Mouse (Mus musculus): ENCODE data around the gene Prdx3. TPM values are rescaled to one million over a fixed set of nuclear protein-coding genes. Genes with fewer than 3 reads are reported as not detected.
A peak's percentile ranks its signal among the peaks of the same experiment; 100 is the strongest.

Prdx3 gene
- total RNA-seq (2021): 100 to 1,000 TPM; 377 to 409 TPM

- peak; percentile 96 to 97 for DNase-seq
- intact Hi-C loops (cut with DNase I): loop anchor here (1.0 kb wide), 1 partner anchor 15 kb away; the partner anchor contains the start of gene Grk5
Measured at GRCm38 (mm10) chr19:60874064-60874694, at the start of gene Prdx3. Gene Prdx3 (minus strand): TSS chr19:60874556.

DNA sequence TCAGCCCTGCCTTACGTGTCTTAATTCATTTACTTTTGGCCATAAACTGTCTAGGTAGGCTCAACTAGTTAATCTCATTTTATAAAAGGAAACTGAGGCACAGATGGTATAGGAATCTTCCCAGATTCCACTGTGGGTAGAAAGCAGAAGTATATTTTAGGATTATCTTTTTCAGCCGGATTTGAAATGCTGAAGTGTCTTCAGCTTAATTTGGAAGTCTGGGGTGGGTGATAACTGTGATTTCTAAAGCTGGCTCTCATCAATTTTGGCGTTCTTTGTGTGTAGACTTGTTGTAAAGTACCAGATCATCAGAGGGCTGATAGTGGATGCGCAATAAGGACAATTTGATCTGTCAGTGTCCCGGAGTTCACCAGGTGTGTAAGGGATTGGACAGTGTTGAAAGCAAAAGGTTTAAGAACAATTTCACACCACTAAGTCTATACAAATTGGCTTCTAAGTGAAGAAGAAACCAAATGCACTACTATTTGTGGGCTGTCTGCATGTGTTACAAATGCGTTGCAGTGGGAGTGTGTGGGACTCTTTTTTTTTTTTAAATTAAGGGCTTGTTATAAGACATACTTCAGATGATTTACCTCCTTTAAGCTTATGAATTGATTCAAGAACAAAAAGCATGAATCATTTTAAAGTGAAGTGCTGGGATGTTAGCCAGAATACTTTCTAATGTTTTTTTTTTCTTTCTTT lies 42.7 kb upstream of the Prdx3 start:
- intact Hi-C loops (cut with DNase I): no loop called here
- no peak for DNase-seq

GRCm38 (mm10) chr19:60915862-60916261 lies 41.5 kb upstream of the Prdx3 start:
- DNase-seq: no peak
- intact Hi-C loops (cut with DNase I): loop anchor here (2.0 kb wide), 1 partner anchor 23 kb away; no protein-coding TSS in a partner anchor

DNA sequence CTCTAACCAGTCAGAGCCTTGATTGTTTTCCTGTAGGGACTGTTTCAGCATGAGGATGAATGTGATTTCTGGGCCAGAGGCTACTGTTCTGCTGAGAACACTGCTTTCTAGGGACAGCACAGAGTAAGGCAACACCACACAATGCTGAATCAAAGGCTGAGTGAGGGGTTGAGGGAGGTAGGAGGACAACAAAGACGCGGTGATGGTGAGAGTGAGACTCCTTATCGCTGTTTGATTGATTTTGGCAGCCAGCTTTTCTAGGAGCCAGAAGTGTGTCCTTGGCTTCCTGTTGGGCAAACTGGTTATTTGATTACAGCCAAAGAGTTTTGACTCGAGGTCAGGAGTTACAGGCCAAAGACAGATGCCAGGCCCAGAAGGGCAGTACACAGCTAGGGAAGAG lies 40.9 kb upstream of the Prdx3 start:
- intact Hi-C loops (cut with DNase I): loop anchor here (2.0 kb wide), 1 partner anchor 22 kb away; no protein-coding TSS in a partner anchor
- peak; percentile 11 to 40 for DNase-seq

- intact Hi-C loops (cut with DNase I): no loop called here
- DNase-seq: no peak
Measured at GRCm38 (mm10) chr19:60911653-60912052, 37.3 kb upstream of the Prdx3 start.

GRCm38 (mm10) chr19:60910304-60910703 lies 35.9 kb upstream of the Prdx3 start:
- intact Hi-C loops (cut with DNase I): no loop called here
- no peak for DNase-seq

DNA sequence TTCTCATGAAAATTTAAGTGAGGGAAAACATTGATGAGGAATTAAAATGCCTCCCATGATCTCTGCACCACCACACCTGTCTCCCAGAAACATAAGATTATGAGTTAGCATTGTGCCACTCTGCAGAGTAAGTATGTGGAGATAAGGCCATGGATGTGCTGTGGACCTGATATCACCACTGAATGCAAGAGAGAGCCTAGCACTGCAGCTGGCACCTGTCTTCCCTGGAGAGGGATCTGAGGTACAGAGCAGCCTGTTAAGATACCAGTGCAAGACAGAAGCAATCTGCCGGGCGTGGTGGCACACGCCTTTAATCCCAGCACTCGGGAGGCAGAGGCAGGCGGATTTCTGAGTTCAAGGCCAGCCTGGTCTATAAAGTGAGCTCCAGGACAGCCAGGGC lies 31.1 kb upstream of the Prdx3 start:
- intact Hi-C loops (cut with DNase I): no loop called here
- no peak for DNase-seq

- intact Hi-C loops (cut with DNase I): no loop called here
- DNase-seq: no peak
Measured at GRCm38 (mm10) chr19:60903971-60904370, 29.6 kb upstream of the Prdx3 start.

GRCm38 (mm10) chr19:60903139-60903538 lies 28.8 kb upstream of the Prdx3 start:
- intact Hi-C loops (cut with DNase I): no loop called here
- no peak for DNase-seq

DNA sequence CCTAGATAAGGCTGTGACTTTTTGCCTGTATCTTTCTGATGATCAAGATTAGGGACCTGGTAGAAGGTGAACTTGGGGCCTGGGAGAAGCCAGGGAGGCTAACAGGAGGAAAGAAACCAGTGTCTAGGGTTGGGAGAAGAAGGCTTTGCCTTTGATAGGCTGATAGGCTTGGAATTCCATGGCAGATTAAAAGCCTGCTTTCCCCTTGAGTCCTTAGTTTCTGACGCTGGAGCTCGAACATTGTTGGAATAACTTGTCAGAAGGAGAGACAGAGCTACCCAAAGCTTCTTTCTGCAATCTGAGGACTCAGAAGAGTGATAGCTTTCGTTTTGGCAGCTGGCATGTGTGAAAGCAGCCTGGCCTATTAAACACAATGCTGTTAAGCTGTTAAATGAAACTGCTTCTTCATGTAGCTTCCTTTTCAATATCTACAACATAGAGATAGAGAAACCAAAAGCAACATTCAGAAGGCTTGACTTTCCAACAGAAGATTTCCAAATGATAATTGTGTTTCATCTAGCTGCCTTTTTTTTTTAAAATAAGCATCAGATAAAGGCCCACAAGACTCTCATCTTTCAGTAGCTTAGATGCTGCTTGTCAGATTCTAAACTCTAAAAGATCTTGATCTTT lies 21.0 kb upstream of the Prdx3 start:
- no peak for DNase-seq
- intact Hi-C loops (cut with DNase I): no loop called here

GRCm38 (mm10) chr19:60891934-60892547 lies 17.7 kb upstream of the Prdx3 start:
- DNase-seq: peak; percentile 70 to 77
- intact Hi-C loops (cut with DNase I): loop anchor here (2.0 to 5.0 kb wide), 2 partner anchors 23 to 105 kb away; no protein-coding TSS in a partner anchor

GRCm38 (mm10) chr19:60891123-60891470 lies 16.7 kb upstream of the Prdx3 start:
- intact Hi-C loops (cut with DNase I): loop anchor here (5.0 kb wide), 1 partner anchor 106 kb away; no protein-coding TSS in a partner anchor
- DNase-seq: no peak

- intact Hi-C loops (cut with DNase I): loop anchor here (1.0 to 5.0 kb wide), 2 partner anchors 56 to 107 kb away; no protein-coding TSS in a partner anchor
- peak; percentile 58 to 77 for DNase-seq
Measured at GRCm38 (mm10) chr19:60890391-60891122, 16.2 kb upstream of the Prdx3 start.

DNA sequence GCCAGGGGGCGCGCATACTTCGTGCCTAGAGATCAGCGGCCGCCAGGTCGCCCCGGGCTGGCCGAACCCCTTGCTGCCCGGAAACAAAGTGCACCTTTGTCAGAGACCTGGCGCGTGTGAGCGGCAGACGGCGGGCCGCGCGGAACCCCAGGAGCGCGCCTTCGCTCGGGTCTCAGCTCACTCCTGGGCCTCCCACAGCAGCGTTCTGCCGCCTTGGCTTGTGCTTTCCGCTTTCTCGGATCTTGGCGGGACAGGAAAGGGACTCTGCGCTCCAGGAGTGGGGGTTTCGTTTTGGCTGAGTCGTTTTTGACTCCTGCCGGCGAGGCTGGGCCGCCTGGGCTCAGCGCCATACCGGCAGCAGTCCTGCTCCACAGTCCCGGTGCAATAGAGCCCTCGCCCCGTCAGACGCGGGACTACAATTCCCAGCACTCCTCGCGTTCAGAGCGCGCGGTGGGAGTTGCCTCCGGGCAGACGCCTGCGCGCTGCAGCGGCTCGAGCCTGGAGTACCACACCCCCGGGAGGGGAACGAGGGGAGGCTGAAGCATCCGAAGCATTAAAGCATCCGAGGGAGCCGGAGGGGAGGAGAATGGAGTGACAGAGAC lies 15.5 kb upstream of the Prdx3 start, which contains the start of gene Grk5:
TSS of gene Grk5 (plus strand) at position 36 of the 602 bp plus-strand sequence.
- intact Hi-C loops (cut with DNase I): loop anchor here (1.0 to 5.0 kb wide), 7 partner anchors 16 to 252 kb away; partner anchors contain the start of genes Prdx3 and Zfp950
- peak; percentile 95 to 97 for DNase-seq

DNA sequence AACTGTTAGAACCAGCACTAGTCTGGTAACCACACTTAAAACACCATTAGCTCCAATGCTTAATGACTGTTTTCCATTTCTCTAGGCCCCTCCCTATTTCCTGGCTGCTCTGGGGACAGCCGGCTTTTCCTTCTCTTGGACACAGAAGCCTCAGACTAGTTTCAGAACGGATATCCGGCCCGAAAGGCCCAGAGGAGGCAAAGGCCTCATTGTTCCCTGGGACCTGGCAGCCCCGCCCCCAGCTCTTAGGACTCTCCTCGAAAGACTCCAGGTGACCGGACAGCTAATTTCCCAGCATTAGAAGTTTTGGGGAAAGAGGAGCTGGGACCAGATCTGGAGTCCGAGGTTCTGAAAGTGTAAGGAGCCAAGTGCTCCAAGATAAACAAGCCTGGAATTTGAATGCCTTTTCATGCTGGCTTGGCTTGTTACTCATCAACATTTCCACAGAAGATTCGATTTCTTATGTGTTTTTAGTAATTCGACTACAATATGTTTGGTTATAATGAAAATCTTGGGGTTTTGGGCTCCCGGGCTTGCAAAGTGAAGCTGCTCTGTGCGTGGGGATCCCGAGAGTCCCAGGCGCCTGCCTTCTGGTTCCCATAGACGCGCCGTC lies 14.9 kb upstream of the Prdx3 start:
- peak; percentile 71 to 73 for DNase-seq
- intact Hi-C loops (cut with DNase I): loop anchor here (1.0 to 5.0 kb wide), 5 partner anchors 15 to 253 kb away; partner anchors contain the start of genes Prdx3 and Zfp950

DNA sequence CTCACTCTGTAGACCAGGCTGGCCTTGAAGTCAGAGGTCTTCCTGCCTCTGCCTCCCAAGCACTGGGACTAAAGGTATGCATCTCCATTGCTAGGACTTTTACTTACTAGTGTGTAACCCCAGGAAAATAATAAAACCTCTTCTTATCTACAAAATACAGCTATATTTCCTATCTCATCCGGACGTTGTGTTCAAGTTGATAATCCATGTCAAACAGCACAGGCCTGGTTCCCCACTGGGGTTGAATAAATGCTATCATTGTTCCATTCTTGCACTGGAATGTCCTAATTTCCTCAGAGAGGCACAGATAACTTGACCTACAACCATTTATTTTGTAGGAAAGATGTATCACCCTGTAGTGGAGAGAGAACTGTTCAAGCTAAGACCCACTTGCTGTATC lies 13.3 kb upstream of the Prdx3 start:
- intact Hi-C loops (cut with DNase I): loop anchor here (5.0 kb wide), 1 partner anchor 255 kb away; the partner anchor contains the start of gene Zfp950
- DNase-seq: no peak

DNA sequence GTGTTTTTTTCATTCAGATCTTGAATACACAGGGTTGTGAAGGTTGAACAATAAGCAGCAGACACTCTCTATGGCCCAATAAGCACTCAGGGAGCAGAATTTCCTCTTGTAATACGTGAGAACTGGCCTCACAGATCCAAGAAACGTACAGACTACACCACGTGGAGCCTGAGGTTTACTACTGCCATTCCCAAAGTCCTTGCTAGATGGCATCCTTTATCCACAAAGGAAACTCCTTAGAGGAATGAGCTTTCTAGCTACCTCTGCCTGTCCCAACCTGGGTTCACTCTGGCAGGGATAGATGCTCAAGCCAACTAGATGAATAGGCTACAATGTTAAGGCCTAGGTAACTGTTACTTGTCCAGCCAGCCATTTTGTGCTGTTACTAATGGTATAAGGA lies 8.8 kb upstream of the Prdx3 start:
- intact Hi-C loops (cut with DNase I): loop anchor here (1.0 to 5.0 kb wide), 2 partner anchors 201 to 314 kb away; no protein-coding TSS in a partner anchor
- DNase-seq: peak; percentile 15 to 27

DNA sequence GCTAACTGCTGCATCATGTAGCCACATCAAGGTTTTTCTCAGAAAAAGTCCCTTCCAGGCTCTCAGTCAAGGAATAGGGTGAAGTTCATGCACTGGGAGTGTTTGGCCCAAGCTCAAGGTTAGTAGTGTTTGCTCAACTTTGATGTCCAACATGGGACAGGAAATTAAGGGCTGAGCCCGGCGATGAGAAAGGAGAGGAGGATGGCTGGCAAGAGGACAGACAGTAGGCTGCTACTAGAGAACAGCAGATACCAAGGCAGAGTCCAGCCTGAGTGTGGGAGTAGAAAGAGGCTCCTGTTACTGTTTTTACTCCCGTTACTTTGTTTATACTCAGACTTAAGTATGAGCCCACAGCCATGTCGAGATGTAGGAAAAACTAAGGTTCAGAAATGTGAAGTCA lies 855 bp downstream of the Prdx3 start:
- DNase-seq: no peak
- intact Hi-C loops (cut with DNase I): no loop called here

GRCm38 (mm10) chr19:60872272-60872671 lies 2.1 kb downstream of the Prdx3 start:
- intact Hi-C loops (cut with DNase I): no loop called here
- DNase-seq: no peak
